ENCODE assay signal across 16 mouse cellular contexts in genomic region chr13:81335241-81335640, GRCm38 (mm10).
"Had no signal": no experiment of that assay in that cellular context is flagged by ENCODE, and none has a peak within 500 bp of the region (broad histone marks: within the 10 kb centered on the region; RNA-seq: fewer than 3 reads in every experiment).

No protein-coding gene starts in this region.

- H3K27ac ChIP-seq: neural tube, embryonic 13.5 days; neural tube, embryonic 15.5 days; stomach, embryonic 15.5 days; stomach, postnatal 0 days had no signal

- DNase-seq: retina, postnatal 1 day; right cerebral cortex, adult 18-20 months; right cerebral cortex, postnatal 14 days; right cerebral cortex, postnatal 25 days; right cerebral cortex, postnatal 4 days; spleen, adult 18-20 months; thymus, adult 18-20 months; thymus, adult 2 months; thymus, postnatal 14 days; thymus, postnatal 25 days; thymus, postnatal 36 days; thymus, postnatal 4 days had no signal

- H3K36me3 ChIP-seq: neural tube, embryonic 13.5 days; neural tube, embryonic 15.5 days; stomach, embryonic 15.5 days had no signal

- H3K4me3 ChIP-seq: neural tube, embryonic 13.5 days; neural tube, embryonic 15.5 days; stomach, embryonic 15.5 days had no signal

- H3K9ac ChIP-seq: neural tube, embryonic 13.5 days; neural tube, embryonic 15.5 days; stomach, embryonic 15.5 days had no signal

- H3K9me3 ChIP-seq: neural tube, embryonic 13.5 days; neural tube, embryonic 15.5 days; stomach, embryonic 15.5 days had no signal

- H3K4me2 ChIP-seq: neural tube, embryonic 13.5 days; neural tube, embryonic 15.5 days; stomach, embryonic 15.5 days had no signal

- H3K4me1 ChIP-seq: neural tube, embryonic 13.5 days; neural tube, embryonic 15.5 days; stomach, embryonic 15.5 days had no signal

- H3K27me3 ChIP-seq: neural tube, embryonic 13.5 days; neural tube, embryonic 15.5 days; stomach, embryonic 15.5 days had no signal
